Mouse (Mus musculus) forebrain, embryonic 16.5 days (tissue): ENCODE measurements at regions not wholly inside any gene's neighbourhood (a gene's known extent, or its start where the extent isn't known, plus 50 kb on each side); places are given as distances from the start of the nearest gene placed in this dataset.

Experiments used
- ATAC-seq: fragments of 200-750 bp; cut with Nextera tagmentation; 2 replicates; pipeline ENCODE4 v1.8.0; 2017; ENCODE audit warnings: mild to moderate bottlenecking, moderate library complexity
- H3K27ac ChIP-seq: fragments of 300-500 bp; sonication (generic); 2 replicates; pipeline ENCODE4 v1.5.1; 2014; ENCODE audit warnings: low read length, control low read depth
- H3K27me3 ChIP-seq: fragments of 300-500 bp; sonication (generic); replicated peaks from 2 replicates; pipeline ENCODE4 v1.6.1; 2014; ENCODE audit warnings: low read length; ENCODE audit not compliant: control insufficient read depth, insufficient read depth
- H3K36me3 ChIP-seq: fragments of 300-500 bp; sonication (generic); 2 replicates; pipeline ENCODE4 v1.6.1; 2014; ENCODE audit not compliant: control insufficient read depth, insufficient read depth
- H3K4me1 ChIP-seq: fragments of 300-500 bp; sonication (generic); replicated peaks from 2 replicates; pipeline ENCODE4 v1.6.1; 2014; ENCODE audit warnings: low read length; ENCODE audit not compliant: control insufficient read depth, insufficient read depth
- H3K4me2 ChIP-seq: fragments of 300-500 bp; sonication (generic); 2 replicates; pipeline ENCODE4 v1.6.1; 2014; ENCODE audit warnings: mild to moderate bottlenecking, low read length, control low read depth
- H3K4me3 ChIP-seq: fragments of 300-500 bp; sonication (generic); replicated peaks from 2 replicates; pipeline ENCODE4 v1.5.1; 2014; ENCODE audit warnings: mild to moderate bottlenecking, low read length, control low read depth
- H3K9ac ChIP-seq: fragments of 300-500 bp; sonication (generic); replicated peaks from 2 replicates; pipeline ENCODE4 v1.6.1; 2014; ENCODE audit warnings: low read depth, low read length, control low read depth
- H3K9me3 ChIP-seq: fragments of 300-500 bp; sonication (generic); 2 replicates; pipeline ENCODE4 v1.6.1; 2016; ENCODE audit warnings: low read length; ENCODE audit not compliant: control insufficient read depth
- WGBS: fragments of 180-500 bp; shearing (Covaris S2); extraction: QIAGEN DNeasy Blood & Tissue Kit; methylation state at CpG from one replicate; pipeline ENCODE4 v1.1.7; 2014; 5-methylcytosine and 5-hydroxymethylcytosine counted together

DNA sequence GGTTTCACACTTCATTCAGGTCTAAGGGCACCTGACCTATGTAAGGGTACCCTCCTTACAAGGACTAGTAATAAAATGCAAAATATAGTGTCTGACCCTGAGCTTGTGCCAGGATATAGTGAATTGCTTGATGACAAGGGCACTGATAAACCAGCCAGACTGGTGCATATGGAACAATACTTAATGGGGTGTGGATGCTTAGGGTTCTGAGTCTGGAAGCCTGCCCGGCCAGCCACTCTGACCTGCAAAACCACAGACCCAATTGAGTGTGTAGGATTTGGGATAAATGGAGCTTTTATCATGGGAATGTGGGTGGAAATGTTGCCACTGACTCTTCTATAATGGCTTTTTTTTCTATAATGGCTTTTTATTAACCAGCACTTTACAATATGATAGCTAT lies 1838.7 kb upstream of the Dsel start:
- Histone ChIP-seq H3K4me2 (no peak overlapping the region), H3K9ac (no peak overlapping the region), H3K4me1 (no peaks in the 10 kb centered on the region), H3K9me3 (no peaks in the 10 kb centered on the region), H3K4me3 (no peak overlapping the region), H3K27me3 (no peaks in the 10 kb centered on the region), H3K27ac (no peak overlapping the region), H3K36me3 (no peaks in the 10 kb centered on the region)
- WGBS = 78% methylated on average over 1 of the region's 1 CpGs
- ATAC-seq = no peak

DNA sequence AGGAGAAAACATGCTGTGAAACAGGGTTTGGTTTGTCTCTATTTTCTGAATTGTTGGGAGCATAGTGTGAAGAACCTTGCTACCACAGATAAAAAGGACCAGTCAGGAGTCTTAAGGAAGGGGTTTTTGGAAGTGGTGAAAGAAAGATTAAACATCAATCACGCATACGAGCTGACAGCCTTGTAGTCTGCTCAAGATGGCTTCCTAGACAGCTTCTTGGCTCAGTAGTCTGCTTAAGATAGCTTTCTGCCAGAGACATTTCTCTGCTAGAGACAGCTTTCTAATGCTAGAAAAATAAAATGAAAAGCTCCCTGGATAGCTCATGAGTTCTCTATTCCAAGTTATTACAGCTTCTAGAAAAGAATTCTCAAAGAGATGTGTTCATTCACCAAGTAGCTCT lies 1823.9 kb upstream of the Dsel start:
- H3K27ac ChIP-seq = no peak overlapping the region
- no peaks in the 10 kb centered on the region for H3K9me3 ChIP-seq
- 83% methylated on average over 2 of the region's 2 CpGs for WGBS
- no peaks in the 10 kb centered on the region for H3K36me3 ChIP-seq
- no peak overlapping the region for H3K9ac ChIP-seq
- H3K4me2 ChIP-seq = no peak overlapping the region
- no peak overlapping the region for H3K4me3 ChIP-seq
- no peaks in the 10 kb centered on the region for H3K4me1 ChIP-seq
- ATAC-seq = peak; percentile 65
- no peaks in the 10 kb centered on the region for H3K27me3 ChIP-seq

DNA sequence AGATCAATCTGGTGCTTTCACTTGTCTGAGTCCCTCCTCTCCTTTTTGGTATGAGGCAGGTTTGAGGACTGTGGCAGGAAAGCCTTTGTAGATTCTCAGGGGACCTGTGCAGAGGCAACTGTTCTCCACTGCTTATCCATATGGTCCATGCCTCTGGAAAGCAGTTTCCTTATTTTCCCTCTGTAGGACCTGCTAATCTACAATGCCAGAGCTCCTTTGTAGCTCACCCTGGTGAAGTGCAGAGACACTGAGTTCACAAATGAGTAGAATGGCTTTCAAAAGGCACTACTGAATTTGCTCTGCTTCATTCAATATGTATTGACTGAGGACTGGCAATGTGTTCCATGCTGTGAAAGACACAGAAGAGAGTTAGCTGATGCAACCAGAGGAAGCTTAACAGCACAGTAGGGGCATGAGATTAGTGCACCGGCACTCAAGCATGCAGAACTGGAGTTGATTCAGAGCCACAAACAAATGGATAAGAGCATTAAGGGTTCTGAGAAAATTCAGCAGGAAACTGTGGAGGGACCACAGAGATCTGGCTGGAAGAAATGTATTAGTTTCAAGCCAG lies 1811.7 kb upstream of the Dsel start:
- 3% methylated on average over 1 of the region's 1 CpGs for WGBS

DNA sequence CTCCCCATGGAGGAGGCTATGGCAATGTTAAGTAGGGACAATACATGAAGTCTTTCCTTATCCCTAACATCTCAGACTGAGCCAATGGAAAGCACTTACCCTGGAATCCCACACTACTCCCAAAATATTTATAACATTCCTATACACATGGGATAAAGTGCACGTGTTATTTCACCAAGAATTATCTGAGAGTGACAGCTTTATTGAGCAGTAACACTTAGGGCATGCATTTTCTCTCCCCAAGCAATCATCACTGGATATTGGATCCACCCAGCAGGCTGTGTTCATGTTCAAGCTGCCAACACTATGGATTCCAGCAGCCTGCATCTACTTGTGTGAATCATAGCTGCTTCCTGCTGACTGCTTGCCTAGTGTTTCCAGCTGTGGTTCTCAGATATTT lies 1766.2 kb upstream of the Dsel start:
- Histone ChIP-seq H3K9ac (no peak overlapping the region), H3K4me3 (no peak overlapping the region), H3K27ac (no peak overlapping the region), H3K4me2 (no peak overlapping the region), H3K9me3 (no peaks in the 10 kb centered on the region), H3K27me3 (no peaks in the 10 kb centered on the region), H3K4me1 (no peaks in the 10 kb centered on the region), H3K36me3 (no peaks in the 10 kb centered on the region)
- ATAC-seq = no peak
- 60% methylated on average over 1 of the region's 1 CpGs for WGBS

More for the DNA sequence above, 1811.7 kb upstream of the Dsel start:
- H3K4me2 ChIP-seq = no peak overlapping the region
- no peak overlapping the region for H3K4me3 ChIP-seq
- no peak overlapping the region for H3K27ac ChIP-seq
- H3K36me3 ChIP-seq = no peaks in the 10 kb centered on the region
- no peaks in the 10 kb centered on the region for H3K27me3 ChIP-seq
- H3K9ac ChIP-seq = no peak overlapping the region
- no peaks in the 10 kb centered on the region for H3K4me1 ChIP-seq
- H3K9me3 ChIP-seq = no peaks in the 10 kb centered on the region
- ATAC-seq = no peak
